Mouse (Mus musculus) liver, adult 2 months (tissue): ENCODE results near the gene Prkce. TPM values are rescaled to one million over a fixed set of nuclear protein-coding genes. Genes with fewer than 3 reads are reported as not detected.

Experiments
- DNase-seq: peaks from one replicate; pipeline ENCODE4 v3.0.0-alpha.2; 2011; ENCODE audit warnings: low read depth, low spot score; ENCODE audit errors: extremely low read depth
- H3K27ac ChIP-seq: fragments of 200-500 bp; replicated peaks from 2 replicates; pipeline ENCODE4 v1.5.1; 2012; ENCODE audit warnings: low read depth, mild to moderate bottlenecking, control low read depth, inconsistent platforms, low read length; ENCODE audit not compliant: insufficient read depth
- H3K27me3 ChIP-seq: fragments of 200-500 bp; 2 replicates; pipeline ENCODE4 v1.6.1; 2012; ENCODE audit warnings: mild to moderate bottlenecking, moderate library complexity, low read length, inconsistent platforms; ENCODE audit not compliant: control insufficient read depth, insufficient read depth
- H3K36me3 ChIP-seq: fragments of 200-500 bp; 2 replicates; pipeline ENCODE4 v1.6.1; 2012; ENCODE audit warnings: low read length, inconsistent platforms; ENCODE audit not compliant: control insufficient read depth, insufficient read depth
- H3K4me1 ChIP-seq: fragments of 200-500 bp; 2 replicates; pipeline ENCODE4 v1.6.1; 2011; ENCODE audit warnings: low read length; ENCODE audit not compliant: control insufficient read depth, insufficient read depth
- H3K4me3 ChIP-seq: fragments of 200-500 bp; 2 replicates; pipeline ENCODE4 v1.5.1; 2011; ENCODE audit warnings: low read depth, mild to moderate bottlenecking, control low read depth, low read length, moderate library complexity; ENCODE audit not compliant: insufficient read depth
- H3K79me2 ChIP-seq: fragments of 200-500 bp; 2 replicates; pipeline ENCODE4 v1.6.1; 2012; ENCODE audit warnings: inconsistent platforms, mild to moderate bottlenecking, low read length, moderate library complexity; ENCODE audit not compliant: control insufficient read depth, insufficient read depth
- H3K9ac ChIP-seq: fragments of 200-500 bp; 2 replicates; pipeline ENCODE4 v1.6.1; 2012; ENCODE audit warnings: low read depth, mild to moderate bottlenecking, control low read depth, inconsistent platforms, low read length
- CTCF ChIP-seq: fragments of 200-500 bp; IDR thresholded peaks from 2 replicates; pipeline ENCODE4 v1.5.1; 2011; ENCODE audit warnings: low read depth, low read length, control low read depth
- POLR2A ChIP-seq: fragments of 200-500 bp; IDR thresholded peaks from 2 replicates; pipeline ENCODE4 v1.6.1; 2011; ENCODE audit warnings: low read length, control low read depth; ENCODE audit not compliant: insufficient read depth; ENCODE audit errors: extremely low read depth
- WGBS: fragments of 180-500 bp; shearing (Covaris S2); methylation state at CpG from one replicate; pipeline ENCODE4 v1.1.7; 2018; 5-methylcytosine and 5-hydroxymethylcytosine counted together
- polyA plus RNA-seq: library from polyadenylated mRNA; depleted of rRNA; stranded (reverse); fragments of >200 nt; gene quantifications from 2 replicates; pipeline ENCODE4 v1.2.3, GENCODE M21; 2012
- total RNA-seq: library from RNA; depleted of rRNA; stranded (reverse); fragments of >200 nt; gene quantifications from 2 replicates; pipeline ENCODE4 v1.2.3, GENCODE M21; 2014

The Prkce gene
- total and polyA plus RNA-seq, 2 experiments: 2.0 to 6.4 TPM

GRCm38 (mm10) chr17:86315874-86316273, 148.3 kb downstream of the Prkce start:
- Histone ChIP-seq H3K9ac (no peak overlapping the region), H3K79me2 (no peaks in the 10 kb centered on the region; the same call in 1 of the 2 replicates), H3K27me3 (no peaks in the 10 kb centered on the region), H3K4me1 (peaks cover 3% of the 10 kb centered on the region; the same call in 1 of the 2 replicates), H3K36me3 (no peaks in the 10 kb centered on the region), H3K4me3 (no peak overlapping the region), H3K27ac (no peak overlapping the region)
- TF ChIP-seq POLR2A: no peak
- TF ChIP-seq CTCF: no peak
- WGBS: 91% methylated on average over 4 of the region's 4 CpGs
- no peak for DNase-seq

- DNase-seq: no peak
- Histone ChIP-seq H3K79me2 (no peaks in the 10 kb centered on the region; the same call in 1 of the 2 replicates), H3K27me3 (no peaks in the 10 kb centered on the region), H3K9ac (no peak overlapping the region), H3K27ac (no peak overlapping the region), H3K36me3 (no peaks in the 10 kb centered on the region), H3K4me3 (no peak overlapping the region), H3K4me1 (peaks cover 3% of the 10 kb centered on the region; the same call in 1 of the 2 replicates)
- WGBS: 96% methylated on average over 5 of the region's 5 CpGs
- TF ChIP-seq POLR2A (no peak), CTCF (no peak)
These were observed 149.2 kb downstream of the Prkce start for GRCm38 (mm10) chr17:86316771-86317170.

DNA sequence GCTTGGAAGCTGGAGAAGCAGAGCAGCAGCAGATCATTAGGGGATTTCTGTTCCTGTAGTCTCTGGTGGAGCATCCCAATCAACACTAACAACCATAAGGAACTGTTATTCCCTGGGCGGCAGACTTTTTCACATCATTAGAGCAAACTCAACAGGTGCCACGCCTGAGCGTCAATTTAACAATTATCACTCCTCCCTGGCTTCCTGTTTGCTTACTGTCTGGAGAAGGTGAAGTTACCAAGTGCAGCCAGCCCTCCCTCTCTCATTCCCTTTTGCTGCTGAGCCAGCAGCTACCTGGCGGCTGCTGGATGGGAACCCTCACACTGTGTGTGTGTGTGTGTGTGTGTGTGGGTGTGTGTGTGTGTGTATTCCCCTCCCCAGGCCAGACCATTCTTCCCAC, 149.6 kb downstream of the Prkce start:
- 84% methylated on average over 4 of the region's 4 CpGs for WGBS
- no peak overlapping the region for H3K4me3 ChIP-seq
- H3K27ac ChIP-seq: no peak overlapping the region
- H3K79me2 ChIP-seq: no peaks in the 10 kb centered on the region; the same call in 1 of the 2 replicates
- H3K4me1 ChIP-seq: peaks cover 3% of the 10 kb centered on the region; the same call in 1 of the 2 replicates
- H3K36me3 ChIP-seq: no peaks in the 10 kb centered on the region
- no peak for DNase-seq
- no peak for TF ChIP-seq POLR2A
- no peak for TF ChIP-seq CTCF
- no peak overlapping the region for H3K9ac ChIP-seq
- no peaks in the 10 kb centered on the region for H3K27me3 ChIP-seq

- WGBS: 95% methylated on average over 13 of the region's 13 CpGs
- Histone ChIP-seq H3K36me3 (no peaks in the 10 kb centered on the region), H3K27me3 (no peaks in the 10 kb centered on the region), H3K4me1 (no peaks in the 10 kb centered on the region; the same call in 1 of the 2 replicates), H3K27ac (no peak overlapping the region), H3K79me2 (no peaks in the 10 kb centered on the region; the same call in 1 of the 2 replicates), H3K9ac (no peak overlapping the region), H3K4me3 (no peak overlapping the region)
- DNase-seq: no peak
- TF ChIP-seq CTCF: no peak
- TF ChIP-seq POLR2A: no peak
These were observed 152.5 kb downstream of the Prkce start for GRCm38 (mm10) chr17:86319967-86320602.

GRCm38 (mm10) chr17:86322840-86323239, 155.3 kb downstream of the Prkce start:
- no peak for TF ChIP-seq CTCF
- TF ChIP-seq POLR2A: no peak
- no peak overlapping the region for H3K27ac ChIP-seq
- no peaks in the 10 kb centered on the region for H3K27me3 ChIP-seq
- H3K4me1 ChIP-seq: no peaks in the 10 kb centered on the region; the same call in 1 of the 2 replicates
- H3K36me3 ChIP-seq: no peaks in the 10 kb centered on the region
- 72% methylated on average over 5 of the region's 5 CpGs for WGBS
- no peak overlapping the region for H3K9ac ChIP-seq
- no peaks in the 10 kb centered on the region; the same call in 1 of the 2 replicates for H3K79me2 ChIP-seq
- H3K4me3 ChIP-seq: no peak overlapping the region
- DNase-seq: no peak

DNA sequence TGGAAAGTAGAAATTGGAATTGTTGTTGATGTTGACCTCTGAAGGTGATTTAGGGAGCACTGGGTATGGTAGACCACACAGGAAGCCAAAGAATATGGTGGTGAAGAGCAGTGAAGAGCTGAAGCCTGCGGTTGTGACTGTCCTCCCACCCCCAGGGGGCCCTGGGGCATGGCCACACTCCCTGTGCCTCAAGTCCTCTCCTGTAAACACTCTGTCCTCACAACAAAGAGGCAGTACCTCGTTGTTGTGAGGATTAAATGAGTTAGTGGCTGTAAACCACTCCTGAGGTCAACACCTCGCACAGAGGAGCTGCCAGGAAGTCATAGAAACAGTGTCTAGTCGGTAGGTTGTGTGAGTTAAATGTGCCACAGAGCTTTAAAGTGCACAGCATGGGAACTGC, 155.7 kb downstream of the Prkce start:
- no peak for TF ChIP-seq CTCF
- TF ChIP-seq POLR2A: no peak
- no peaks in the 10 kb centered on the region; the same call in 1 of the 2 replicates for H3K4me1 ChIP-seq
- H3K79me2 ChIP-seq: no peaks in the 10 kb centered on the region; the same call in 1 of the 2 replicates
- no peak overlapping the region for H3K27ac ChIP-seq
- 62% methylated on average over 4 of the region's 4 CpGs for WGBS
- H3K9ac ChIP-seq: no peak overlapping the region
- no peak overlapping the region for H3K4me3 ChIP-seq
- H3K27me3 ChIP-seq: no peaks in the 10 kb centered on the region
- no peaks in the 10 kb centered on the region for H3K36me3 ChIP-seq
- no peak for DNase-seq
